Mouse (Mus musculus) E14TG2a.4 (cell line): Measurements from ENCODE around the gene Dhx15.

Experiments
- CTCF ChIP-seq: conservative IDR thresholded peaks from 2 replicates; pipeline ENCODE4 v1.5.1; 2014; ENCODE audit warnings: low read length
- NANOG ChIP-seq: IDR thresholded peaks from 2 replicates; pipeline ENCODE4 v1.6.1; 2014; ENCODE audit warnings: borderline replicate concordance, low read length, mixed read lengths
- POU5F1 ChIP-seq: IDR thresholded peaks from 2 replicates; pipeline ENCODE4 v1.6.1; 2014; ENCODE audit warnings: low read length, borderline replicate concordance

DNA sequence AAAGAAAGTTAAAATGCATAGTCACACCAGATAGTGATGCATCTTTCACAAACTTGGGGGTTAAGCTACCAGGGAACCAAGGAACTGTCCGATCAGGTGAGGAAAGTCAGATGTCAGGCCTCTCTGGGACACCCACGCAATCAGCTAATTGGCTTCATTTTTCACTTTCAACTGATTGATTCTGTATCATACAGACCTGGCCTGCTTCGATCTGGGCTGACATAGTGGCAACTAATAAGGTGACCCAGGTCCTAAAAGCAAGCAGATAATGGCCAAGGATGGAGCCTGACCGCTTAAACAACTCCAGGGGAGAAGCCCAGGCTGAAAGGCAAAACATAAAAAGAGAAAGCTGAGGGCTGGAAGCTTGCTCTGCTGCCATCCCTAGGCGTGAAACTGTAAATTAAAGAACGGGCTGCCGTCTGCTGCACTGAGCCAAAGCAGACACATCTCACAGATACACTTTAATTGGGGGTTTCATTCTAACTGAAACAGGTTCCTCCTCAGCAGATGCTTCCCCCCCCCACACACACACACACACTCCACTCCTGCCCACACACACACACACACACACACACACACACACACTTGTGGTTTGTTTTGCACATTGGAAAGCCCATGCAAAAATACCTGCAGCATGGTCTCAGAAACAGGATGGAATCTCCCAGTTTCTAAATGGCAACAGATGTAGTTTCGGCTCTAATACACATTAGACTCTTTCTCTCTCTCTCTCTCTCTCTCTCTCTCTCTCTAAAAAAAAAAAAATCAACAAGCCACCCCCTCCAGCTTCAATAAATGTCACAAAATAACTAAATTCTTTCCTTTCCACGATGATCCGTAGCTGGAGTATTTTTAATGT lies 79.3 kb downstream of the Dhx15 start:
- TF ChIP-seq CTCF = no peak
- TF ChIP-seq NANOG = no peak
- no peak for TF ChIP-seq POU5F1
